Mouse (Mus musculus) monocyte, adult 2 months (primary cell): ENCODE results near the gene Col18a1.

Source experiments
- DNase-seq, 2 experiments: peaks; one replicate each; pipeline ENCODE4 v3.0.0; 2022; ENCODE audit warnings: low spot score in 2 of 2, low read depth in 1 of 2

The Col18a1 gene

DNA sequence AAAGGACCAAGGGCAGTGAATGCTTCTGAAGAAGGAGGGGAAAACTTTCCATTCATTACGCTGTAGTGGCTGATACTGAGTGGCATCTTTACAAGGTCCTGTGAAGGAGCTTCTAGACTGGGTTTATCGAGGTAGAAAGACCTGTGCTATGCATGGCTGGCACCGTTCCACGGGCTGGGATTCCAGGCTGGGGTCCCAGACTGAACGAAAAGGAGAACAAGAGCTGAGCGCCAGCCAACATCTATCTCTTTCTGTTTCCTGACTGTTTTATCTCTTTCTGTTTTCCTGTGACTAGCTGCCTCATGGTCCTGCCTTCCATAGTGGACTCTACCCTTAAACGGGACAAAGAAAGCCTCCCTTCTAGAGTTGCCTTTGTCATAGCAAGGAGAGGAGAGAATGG lies 21.1 kb upstream of the Col18a1 start:
- DNase-seq: no peak

DNA sequence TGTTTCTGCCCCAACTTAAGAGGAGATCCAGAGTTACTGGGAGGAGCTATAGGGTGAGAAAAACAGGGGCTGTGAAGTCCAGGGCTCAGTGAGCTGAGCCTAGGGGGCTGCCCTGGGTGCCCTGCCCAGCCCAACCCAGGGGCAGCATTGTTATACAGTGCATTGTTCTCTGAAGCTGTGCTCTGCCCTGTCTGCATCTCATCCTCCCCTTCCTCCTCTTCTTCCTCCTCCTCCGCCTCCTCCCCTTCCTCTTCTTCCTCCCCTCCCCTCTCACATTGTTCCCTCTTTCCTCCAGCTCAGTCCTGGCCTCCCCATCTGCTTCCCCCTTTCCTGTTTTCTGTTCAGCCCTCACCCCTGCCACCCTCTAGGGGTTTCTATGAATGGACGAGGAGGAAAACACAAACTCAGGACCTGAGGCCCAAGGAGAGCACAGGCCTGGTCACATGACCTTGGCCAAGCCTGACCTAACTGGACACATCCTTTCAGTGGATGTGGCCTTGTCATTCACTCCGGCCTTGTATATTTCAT lies 16.5 kb upstream of the Col18a1 start:
- DNase-seq: no peak

DNA sequence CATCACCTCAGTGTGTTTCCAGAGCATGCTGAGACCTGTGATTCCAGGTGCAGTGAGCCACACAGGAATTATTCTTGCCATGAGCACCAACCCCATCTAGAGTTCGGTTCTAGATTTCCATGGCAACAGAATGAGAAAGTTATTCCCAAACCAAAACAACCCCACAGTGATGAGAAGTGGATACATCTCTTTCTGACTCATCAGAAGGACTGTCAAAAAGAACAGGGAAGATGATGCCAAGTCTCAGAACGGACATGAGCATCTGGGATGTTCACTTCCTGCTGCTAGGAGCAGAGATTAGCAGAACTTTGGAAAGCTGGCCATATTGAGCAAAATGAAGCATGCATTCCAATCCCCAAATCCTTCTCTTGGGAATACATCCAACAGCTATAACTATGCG lies 13.8 kb upstream of the Col18a1 start:
- DNase-seq: no peak

DNA sequence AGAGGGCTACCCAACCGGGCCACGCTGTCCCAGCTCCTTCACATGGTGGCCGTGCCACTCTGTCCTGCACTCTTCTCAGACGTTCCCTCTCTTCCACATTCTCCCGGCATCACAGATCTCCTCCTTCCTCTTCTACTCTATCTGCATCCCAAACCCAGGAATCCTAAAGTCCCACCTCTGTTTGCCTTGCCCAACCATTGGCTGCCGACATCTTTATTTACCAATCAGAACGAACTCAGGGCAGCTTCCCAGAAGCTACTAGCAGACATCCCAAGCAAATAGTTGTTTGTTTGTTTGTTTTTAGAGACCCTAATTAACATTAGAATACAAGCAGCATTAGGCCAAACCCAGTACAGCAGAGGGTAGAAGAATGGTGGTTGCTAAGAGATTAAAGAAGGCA lies 12.3 kb upstream of the Col18a1 start:
- DNase-seq: no peak

DNA sequence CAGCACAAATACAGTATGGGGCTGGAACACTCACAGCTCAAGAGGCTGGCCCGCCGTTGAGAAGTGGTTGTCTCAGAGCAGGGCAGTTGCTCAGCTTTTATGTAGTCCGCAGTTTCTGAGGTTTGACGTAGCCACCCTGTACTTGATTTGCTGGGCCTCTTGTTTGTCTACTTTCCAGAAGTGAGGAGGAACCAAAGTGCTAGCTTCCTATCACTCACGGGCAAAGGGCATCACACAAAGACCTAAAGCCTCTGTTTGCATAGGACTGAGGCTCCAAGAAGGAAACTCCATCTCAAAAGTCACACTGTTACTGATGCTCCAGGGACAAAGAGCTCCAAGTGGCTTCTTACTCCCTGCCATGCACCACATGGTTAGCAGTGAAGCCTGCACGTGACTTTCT lies 4.1 kb upstream of the Col18a1 start:
- DNase-seq: no peak

DNA sequence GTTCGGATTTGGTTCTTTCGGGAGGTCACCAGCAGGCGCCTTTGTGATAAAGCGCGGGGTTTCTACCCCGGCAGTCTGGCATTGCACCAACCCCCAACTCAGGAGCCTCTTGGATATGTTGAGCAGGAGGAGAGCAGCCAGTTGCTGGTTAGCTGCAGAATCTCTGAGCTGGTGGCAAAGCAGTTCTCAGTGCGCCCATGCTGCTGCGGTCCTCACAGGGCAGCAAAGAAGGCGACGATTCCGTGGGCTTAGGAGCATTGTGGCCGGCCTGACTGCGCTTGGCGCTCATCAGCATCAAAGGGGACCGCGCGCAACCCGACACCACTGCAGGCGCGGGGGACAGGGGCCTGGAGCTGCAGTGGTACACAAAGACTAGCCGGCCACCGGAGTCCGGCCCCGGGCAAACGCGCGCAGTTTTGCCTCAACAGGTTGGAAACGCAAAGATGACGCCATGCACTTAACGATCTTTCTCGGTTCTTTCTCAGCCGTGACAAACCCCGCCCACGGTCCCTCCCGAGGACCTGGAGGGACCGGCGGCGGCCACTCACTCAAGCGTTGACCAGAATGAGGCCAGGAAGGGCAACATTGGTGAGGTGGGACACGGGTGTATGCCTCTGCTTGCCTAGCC lies 916 bp downstream of the Col18a1 start:
- DNase-seq: no peak

DNA sequence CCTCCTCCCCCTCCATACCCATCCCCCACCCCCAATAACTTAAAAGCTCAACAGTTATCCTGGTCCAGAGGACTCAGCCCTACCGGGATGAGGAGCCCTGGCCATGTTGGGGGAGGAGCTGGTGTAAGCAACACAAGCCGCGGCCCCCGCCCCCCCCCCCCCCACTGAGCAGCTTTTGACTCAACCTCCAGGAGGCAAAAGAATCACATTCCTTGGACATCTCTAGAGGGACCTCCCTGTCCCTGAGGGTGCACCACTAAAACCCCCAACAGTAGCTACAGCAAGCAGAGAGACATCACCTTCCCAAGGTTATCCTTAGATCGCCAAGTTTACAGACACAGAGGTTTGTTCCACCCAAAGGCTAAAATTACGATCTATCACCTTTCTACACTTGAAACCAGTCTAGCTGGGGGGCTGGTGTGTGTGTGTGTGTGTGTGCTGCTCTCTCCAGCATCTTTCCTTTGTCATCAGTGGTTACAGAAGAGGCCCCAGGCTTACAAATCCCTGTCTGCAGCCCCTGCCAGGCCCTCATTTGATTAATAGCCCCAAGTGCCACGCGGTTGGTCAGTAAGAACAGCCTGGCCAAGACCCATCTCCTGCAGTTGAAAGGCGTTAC lies 1.8 kb downstream of the Col18a1 start:
- no peak for DNase-seq

DNA sequence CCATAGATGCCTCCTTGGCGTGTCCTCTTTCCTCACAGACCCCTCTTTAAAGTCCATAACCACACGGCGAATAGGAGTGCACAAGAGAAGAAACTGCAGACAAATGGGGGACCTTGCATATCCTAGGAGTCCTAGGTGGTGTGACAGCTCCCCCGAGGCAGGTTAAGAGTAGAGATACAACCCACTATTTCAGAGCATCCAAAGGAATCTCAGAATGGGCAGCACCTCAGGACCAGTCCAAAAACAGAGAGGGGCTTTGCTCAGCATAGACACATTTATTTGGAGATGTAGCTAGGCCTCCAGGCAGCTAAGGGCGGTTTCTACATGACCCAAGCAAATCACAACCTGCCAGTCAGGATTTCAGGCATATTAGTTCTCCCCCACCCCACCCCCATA lies 2.3 kb downstream of the Col18a1 start:
- DNase-seq: no peak

DNA sequence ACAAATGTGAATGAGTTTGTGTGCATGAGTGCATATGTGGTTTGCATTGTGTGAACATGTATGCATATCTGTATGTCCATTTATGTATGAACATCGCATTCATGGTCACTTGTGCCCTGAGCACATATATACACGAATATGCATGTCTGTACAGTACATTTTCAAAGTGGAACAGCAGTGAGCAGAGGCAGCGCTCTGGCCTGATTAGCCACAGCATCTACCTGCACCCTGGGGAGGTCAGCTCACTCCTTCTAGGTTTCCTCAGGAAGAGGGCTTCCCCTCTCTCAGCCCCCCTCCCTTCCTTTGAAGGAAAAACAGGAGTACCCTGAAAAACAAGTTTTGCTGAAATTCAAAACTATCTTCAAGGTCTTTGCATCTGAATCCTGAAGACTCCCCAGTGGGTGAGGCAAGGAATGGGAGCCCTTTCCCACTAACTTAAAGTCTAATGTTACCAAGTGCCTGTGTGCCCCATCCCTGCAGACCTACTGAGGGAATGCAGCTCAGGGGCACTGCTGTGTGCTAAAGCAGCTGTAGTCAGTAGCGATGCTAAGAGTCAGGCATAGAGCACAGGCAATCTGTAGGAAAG lies 2.9 kb downstream of the Col18a1 start:
- DNase-seq: no peak

DNA sequence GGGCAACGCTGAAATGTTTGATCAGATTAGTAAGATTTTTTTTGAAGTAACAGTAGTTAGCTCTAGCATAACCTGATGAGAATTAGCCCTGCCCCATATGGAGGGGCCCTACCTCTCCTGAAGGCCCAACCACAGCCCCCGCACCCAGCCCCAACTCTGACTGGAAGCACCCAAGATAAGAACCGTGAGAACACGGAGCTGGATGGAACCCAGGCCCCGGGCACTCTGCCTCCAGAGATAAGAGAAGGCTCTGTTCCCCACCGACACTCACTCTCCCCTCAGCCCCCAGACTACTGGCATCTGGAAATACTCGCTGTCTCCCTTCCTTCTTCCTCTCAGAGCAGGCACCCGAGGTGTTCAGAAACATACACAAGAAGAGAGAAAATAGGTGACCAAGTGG lies 6.8 kb downstream of the Col18a1 start:
- no peak for DNase-seq

DNA sequence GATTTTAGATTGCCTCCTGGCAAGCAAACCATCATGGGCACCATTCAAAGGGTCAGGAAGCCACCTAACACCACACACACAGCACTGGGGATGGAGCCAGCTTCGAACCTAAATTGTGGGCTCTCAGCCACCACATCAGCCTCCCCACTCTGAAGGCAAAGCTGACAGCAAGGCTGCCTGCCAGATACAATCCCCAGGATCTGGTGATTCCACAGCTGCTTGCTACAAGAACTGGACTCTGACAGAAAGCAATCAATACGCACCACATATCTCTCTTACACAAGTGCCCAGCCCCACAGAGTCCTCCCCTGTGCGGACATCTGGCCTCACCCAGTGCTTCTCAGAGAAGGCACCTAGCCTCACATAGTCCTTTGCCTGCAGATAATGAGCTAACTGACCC lies 7.4 kb downstream of the Col18a1 start:
- no peak for DNase-seq

DNA sequence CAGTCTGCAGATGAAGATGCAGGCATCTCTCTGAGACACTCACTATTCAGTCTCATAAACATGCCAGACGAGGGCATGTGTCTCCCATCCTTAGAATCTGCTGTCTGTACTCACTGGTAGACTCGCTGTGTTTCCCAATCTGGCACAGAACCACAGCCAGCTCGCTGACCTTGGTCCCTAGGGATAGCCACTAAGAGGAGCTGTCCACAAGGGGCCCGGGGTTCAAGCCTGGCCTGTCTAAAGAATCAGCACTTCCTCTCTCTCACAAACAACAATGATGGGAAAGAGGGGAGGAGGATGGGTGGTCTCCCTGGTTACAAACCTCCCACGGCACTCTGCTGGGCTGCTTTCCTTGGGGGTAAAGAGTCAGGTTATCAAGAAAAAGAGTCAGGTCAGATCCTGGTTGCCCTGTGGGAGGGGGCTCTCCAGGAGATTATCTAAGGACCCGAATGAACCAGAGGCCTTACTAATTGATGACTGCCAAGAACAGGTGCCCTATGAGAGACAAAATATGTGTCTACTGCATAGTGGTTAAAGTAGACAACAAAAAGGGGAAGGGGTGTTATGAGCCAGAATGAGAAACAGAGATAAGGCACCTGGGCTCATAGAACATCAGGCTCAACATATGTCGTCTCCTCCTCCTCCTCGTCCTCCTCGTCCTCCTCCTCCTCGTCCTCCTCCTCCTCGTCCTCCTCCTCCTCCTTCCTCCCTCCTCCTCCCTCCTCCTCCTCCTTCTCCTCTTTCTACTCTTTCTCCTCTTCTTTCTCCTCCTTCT lies 8.9 kb downstream of the Col18a1 start:
- DNase-seq: no peak

DNA sequence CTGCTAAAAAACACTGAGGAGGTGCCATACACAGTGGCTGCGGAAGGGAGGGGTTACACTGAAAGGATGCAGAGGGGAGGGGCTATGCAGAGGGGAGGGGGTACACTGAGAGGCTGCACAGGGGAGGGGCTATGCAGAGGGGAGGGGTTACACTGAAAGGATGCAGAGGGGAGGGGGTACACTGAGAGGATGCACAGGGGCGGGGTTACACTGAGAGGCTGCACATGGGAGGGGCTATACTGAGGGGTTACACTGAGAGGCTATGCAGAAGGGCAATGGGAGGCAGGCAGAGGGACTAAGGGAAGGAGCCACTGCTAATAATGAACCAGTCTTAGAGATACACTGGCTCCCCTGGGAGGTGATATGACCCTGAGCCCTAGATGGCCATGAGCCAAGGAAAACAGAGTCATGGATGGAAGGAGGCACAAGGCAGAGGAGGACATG lies 14.1 kb downstream of the Col18a1 start:
- no peak for DNase-seq

DNA sequence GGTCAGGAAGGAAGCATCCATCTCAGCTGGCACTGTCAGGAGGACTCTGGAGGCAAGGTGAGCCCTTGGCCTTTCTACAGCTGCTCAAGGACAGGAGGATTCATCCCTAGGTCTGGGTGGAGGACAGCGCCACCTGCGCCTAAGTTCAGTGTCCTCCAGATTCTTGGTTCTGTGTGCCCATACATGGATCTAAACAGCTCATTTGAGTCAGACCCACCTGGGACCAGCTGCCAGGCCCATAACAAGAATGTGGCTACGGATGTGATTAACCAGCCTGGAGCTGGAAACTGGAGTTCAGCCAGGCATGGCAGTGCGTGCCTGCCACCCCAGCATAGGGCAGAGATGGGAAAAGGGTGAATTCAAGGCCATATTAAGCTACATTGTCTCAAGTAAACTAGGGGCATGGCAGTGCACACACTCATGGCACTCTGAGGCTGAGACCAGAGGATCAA lies 14.8 kb downstream of the Col18a1 start:
- no peak for DNase-seq

DNA sequence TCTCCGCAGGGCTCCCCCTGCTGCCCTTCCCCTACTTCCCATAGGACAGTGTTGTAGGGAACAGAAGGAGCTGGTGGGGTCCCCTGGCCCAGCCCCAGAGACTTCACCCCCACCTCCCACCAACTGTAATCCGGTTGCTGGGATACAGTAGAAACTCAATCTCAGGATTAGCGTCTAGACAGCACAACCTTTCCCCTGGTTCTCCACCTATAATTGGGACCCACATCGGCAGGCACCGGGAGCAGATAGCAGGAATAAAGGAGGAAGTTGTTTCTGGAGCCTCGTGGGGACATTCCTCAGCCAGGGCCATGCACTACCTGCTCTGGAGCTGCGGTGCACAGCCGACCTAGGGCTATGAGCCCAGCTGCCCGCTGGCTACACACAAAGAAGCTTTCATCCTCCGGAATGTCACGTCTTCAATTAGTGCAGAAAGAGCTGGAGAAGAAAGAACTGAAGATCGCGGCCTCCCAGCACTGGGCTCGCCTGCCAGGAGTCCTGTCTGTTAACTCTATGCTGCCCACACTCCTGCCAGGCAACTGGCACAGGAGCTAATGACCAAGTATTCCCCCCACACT lies 15.3 kb downstream of the Col18a1 start:
- DNase-seq: no peak

DNA sequence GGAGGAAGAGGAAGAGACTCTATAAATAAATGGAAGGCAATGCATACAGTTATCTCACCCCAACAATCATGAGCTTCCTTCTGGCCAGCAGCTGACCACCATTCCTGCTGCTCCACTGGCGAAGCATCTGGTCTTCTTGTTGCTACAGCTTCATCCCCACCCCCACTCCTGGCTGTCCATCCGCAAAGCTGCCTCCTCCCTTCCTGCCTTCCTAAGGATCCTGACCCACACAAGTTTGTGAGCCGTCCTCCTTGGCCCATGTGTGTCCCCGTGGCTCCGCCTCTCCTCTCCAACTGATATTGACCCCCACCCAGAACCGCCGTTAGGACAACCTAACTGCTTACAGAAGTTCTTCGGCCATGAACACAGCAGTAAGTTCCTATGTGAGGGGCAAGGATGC lies 16.3 kb downstream of the Col18a1 start:
- DNase-seq: no peak

DNA sequence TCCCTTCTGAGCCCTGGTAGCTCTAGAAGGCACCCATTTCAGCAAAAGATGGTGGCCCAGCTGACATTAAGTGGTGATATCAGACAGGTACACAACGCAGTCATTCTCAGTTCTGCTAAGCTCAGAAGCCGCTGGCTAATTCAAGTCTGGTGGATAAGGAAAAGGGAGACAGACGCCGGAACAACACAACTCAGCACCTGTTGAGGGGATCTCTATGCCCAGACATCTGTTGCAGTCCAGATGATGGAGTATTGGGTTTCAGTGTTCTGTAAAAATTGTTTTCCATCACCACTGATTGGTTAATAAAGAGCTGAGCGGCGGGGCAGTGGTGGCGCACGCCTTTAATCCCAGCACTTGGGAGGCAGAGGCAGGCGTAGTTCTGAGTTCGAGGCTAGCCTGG lies 18.8 kb downstream of the Col18a1 start:
- no peak for DNase-seq

DNA sequence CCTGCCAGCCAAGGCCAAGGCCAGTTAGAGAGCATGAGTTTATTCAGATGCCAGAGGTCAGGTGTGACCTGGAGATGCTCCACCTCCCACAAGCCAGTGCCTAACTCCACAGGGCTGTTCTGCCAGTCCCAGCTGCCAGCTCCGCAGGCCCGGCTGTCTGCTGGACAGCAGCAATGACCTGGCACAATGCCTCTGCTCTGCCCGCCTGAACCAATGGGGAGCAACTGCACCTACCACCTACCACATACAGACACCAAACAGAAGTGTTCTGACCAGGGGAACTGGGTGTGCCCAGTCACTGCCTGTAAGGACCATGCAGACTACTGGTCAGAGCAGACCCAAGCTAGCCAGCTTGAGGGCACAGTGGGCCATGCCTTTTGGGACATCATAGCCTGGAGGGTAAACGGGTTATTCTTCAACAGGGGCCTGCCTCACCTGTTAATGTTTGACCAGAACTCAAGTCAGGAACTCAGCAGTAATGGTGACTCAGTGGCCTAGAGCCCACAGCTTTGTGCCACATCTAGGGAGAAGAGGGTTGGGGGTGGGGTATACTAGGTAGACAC lies 19.4 kb downstream of the Col18a1 start:
- no peak for DNase-seq

DNA sequence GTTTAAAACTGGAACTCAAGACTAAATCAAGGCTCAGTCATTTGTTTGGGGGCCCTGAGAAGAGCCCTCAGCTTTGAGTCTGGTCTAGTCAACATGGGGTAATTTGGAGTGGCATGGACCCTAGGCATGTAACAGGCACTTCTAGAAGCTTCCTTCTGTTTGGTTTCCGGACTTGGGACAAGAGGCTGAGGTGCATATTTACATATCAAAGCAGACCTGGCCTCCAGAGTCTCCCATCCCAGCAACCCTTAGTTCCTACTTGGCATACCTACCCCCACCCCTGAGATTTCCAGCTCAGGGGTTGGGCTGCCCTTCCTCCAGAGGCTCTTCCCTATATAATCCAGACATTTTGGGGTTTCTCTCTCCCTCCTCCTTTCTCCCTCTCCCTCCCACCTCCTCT lies 20.4 kb downstream of the Col18a1 start:
- DNase-seq: no peak

DNA sequence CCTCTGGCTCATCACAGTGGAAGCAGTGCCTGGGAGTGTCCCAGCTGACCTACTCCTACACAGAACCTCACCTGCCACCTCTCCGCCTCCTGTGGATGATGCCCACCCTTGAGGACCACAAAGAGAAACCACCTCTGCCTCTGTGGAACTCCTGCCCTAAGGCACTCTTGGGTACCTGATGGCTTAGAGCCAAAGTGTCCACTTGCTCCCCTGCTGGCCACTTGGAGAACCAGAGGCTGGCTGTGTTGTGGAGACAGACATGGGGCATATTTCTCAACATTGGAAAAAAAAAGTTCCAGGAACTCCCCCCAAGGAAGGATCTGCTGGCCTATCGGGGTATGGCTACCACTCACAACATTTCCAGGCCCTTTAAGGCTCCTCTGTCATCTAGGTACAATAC lies 22.0 kb downstream of the Col18a1 start:
- DNase-seq: no peak

DNA sequence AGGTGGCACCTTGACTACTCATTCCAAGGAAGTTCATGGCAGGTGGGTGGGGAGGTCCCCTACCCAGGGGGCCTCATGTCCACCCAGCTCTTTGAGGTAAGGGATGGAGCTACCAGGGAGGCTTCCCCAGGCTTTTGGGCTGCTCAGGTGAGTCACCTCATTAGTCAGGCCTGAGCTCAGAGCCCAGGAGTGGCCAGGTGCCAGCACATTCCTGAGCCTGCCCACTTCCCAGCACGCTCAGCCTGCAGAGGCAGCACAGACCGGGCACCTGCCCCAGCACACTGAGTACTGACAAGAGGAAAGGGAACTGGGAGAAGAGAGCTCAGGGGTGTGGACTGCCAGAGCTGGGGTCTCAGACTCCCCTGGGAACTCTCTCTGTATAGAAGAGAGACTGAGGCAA lies 24.0 kb downstream of the Col18a1 start:
- DNase-seq: no peak
